Mouse (Mus musculus) CD8-positive naive resting alpha-beta T cell, adult 2 months (primary cell): ENCODE measurements at regions not wholly inside any gene's neighbourhood (a gene's known extent, or its start where the extent isn't known, plus 50 kb on each side); places are given as distances from the start of the nearest gene placed in this dataset.

ENCODE experiments used
- DNase-seq, 2 experiments: peaks; one replicate each; pipeline ENCODE4 v3.0.0; 2022; ENCODE audit warnings: low read depth in 2 of 2, low spot score in 2 of 2

GRCm38 (mm10) chr1:156994005-156994643, 54.7 kb upstream of the Ralgps2 start:
- no peak for DNase-seq

- DNase-seq: no peak
These were observed 53.7 kb upstream of the Ralgps2 start for GRCm38 (mm10) chr1:156993105-156993504.

GRCm38 (mm10) chr1:156992536-156992935, 53.1 kb upstream of the Ralgps2 start:
- DNase-seq: no peak

GRCm38 (mm10) chr1:156990567-156991494, 51.4 kb upstream of the Ralgps2 start:
- no peak for DNase-seq

GRCm38 (mm10) chr1:156990112-156990511, 50.7 kb upstream of the Ralgps2 start:
- no peak for DNase-seq

GRCm38 (mm10) chr1:156989149-156989785, 49.8 kb upstream of the Ralgps2 start:
- DNase-seq: no peak
